Mouse (Mus musculus) limb, embryonic 12.5 days (tissue): ENCODE data around the gene Taf1d. TPM values are rescaled to one million over a fixed set of nuclear protein-coding genes. Genes with fewer than 3 reads are reported as not detected.
A peak's percentile ranks its signal among the peaks of the same experiment; 100 is the strongest.

Experiments used
- ATAC-seq: fragments of 200-750 bp; cut with Nextera tagmentation; 2 replicates; pipeline ENCODE4 v1.8.0; 2017; ENCODE audit warnings: low read depth, moderate TSS enrichment; ENCODE audit not compliant: insufficient number of reproducible peaks, insufficient read depth, low FRiP score, low TSS enrichment
- H3K27ac ChIP-seq: fragments of 300-500 bp; sonication (generic); 2 replicates; pipeline ENCODE4 v1.5.1; 2016; ENCODE audit warnings: mild to moderate bottlenecking, moderate library complexity
- H3K27me3 ChIP-seq: fragments of 300-500 bp; sonication (generic); 2 replicates; pipeline ENCODE4 v1.6.1; 2016; ENCODE audit warnings: mild to moderate bottlenecking, moderate library complexity
- H3K36me3 ChIP-seq: fragments of 300-500 bp; sonication (generic); 2 replicates; pipeline ENCODE4 v1.6.1; 2016; ENCODE audit warnings: mild to moderate bottlenecking, moderate library complexity
- H3K4me1 ChIP-seq: fragments of 300-500 bp; sonication (generic); replicated peaks from 2 replicates; pipeline ENCODE4 v1.6.1; 2016
- H3K4me2 ChIP-seq: fragments of 300-500 bp; sonication (generic); 2 replicates; pipeline ENCODE4 v1.6.1; 2016; ENCODE audit warnings: mild to moderate bottlenecking, moderate library complexity
- H3K4me3 ChIP-seq: fragments of 300-500 bp; sonication (generic); replicated peaks from 2 replicates; pipeline ENCODE4 v1.5.1; 2016; ENCODE audit warnings: mild to moderate bottlenecking
- H3K9ac ChIP-seq: fragments of 300-500 bp; sonication (generic); replicated peaks from 2 replicates; pipeline ENCODE4 v1.6.1; 2016; ENCODE audit warnings: mild to moderate bottlenecking, moderate library complexity
- H3K9me3 ChIP-seq: fragments of 300-500 bp; sonication (generic); 2 replicates; pipeline ENCODE4 v1.6.1; 2016; ENCODE audit warnings: mild to moderate bottlenecking, moderate library complexity
- WGBS: fragments of 180-500 bp; shearing (Covaris S2); methylation state at CpG from one replicate; pipeline ENCODE4 v1.1.7; 2016; 5-methylcytosine and 5-hydroxymethylcytosine counted together
- microRNA-seq: library from miRNA; unstranded; fragments of <30 nt; microRNA quantifications from one replicate; pipeline ENCODE4, GENCODE M21; 2017
- polyA plus RNA-seq: library from polyadenylated mRNA; unstranded; fragments of >200 nt; fragmentation: Nextera tagmentation; extraction: Ambion mirVana; gene quantifications from 2 replicates; pipeline ENCODE4 v1.2.1, GENCODE M21; 2016

Gene Taf1d
- polyA plus RNA-seq, 1 experiment from 2014 or later: 85.4 TPM

DNA sequence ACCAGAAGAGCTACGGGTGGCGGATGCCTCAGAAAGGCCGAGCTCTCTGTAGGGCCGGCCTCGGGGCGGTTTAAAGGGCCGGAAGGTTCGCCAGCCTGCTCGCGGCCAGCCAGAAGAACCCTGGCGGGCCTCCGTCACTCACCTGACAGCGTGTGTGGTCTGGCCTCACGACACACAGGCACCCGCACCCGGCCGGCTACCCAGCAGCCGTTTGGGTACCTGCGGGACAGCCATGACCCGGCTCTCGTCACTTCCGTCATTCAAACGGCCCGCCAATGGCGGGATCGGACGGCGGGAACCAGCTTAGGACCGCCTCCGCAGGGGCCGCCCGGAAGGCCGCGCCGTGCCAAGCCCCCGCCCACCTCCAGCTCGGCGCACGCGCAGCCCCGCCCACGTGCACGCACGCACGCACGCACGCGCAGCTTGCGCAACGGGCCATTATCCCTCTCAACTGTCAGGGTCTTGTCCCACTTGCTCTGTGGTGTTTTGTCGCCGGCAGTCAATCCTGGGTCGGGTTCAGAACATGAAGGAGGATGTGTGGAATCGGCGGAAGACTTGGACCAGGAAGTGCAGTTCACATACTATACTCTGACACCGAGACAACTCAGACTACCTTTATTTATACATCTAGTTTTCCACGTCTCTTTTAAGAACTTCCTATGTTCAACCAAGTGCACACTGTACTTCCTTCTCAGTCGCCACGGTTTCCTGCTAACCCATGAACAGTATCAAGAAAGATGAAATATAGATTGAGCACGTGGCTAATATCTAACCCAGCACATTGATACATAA lies 51.7 kb downstream of the Taf1d start, which contains the start of gene Cep295:
TSS of gene Cep295 (minus strand) at position 305 of the 792 bp plus-strand sequence.
- Histone ChIP-seq H3K4me3 (peak within 1 kb of the TSS; percentile 77), H3K9me3 (no peaks in the 10 kb centered on the region), H3K27me3 (0 out of 2 replicates have a peak, but pooled peaks cover 4% of the 10 kb centered on the region), H3K27ac (peak within 1 kb of the TSS; percentile 81), H3K9ac (peak within 1 kb of the TSS; percentile 77), H3K4me2 (peak within 1 kb of the TSS; percentile 76), H3K4me1 (peaks cover 6% of the 10 kb centered on the region), H3K36me3 (peaks cover 7% of the 10 kb centered on the region; the same call in 1 of the 2 replicates)
- whole genome bisulfite sequencing: 3% methylated on average over 60 of the region's 60 CpGs
- ATAC-seq: peak; percentile 99

DNA sequence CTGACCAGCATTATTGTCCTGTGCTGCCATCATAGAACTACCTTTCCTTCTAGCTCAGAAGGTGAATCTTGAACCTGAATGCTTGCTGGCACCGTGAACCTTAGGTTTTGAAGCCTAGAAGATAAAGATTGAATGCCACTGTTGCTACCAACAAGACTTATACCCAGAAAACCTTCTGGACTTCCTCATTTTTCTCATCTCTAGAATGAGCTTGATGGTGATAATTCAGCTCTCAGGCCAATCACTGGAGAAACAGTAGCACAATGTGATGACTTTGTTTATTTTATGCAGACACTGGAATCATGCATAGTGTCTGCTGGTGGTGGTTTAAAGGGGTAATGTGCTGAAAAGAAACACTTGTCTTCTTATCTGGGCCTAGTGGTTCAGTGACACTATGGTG lies 58.8 kb downstream of the Taf1d start:
- H3K27ac ChIP-seq: no peak overlapping the region
- no peak overlapping the region for H3K9ac ChIP-seq
- H3K9me3 ChIP-seq: no peaks in the 10 kb centered on the region
- H3K4me1 ChIP-seq: no peaks in the 10 kb centered on the region
- H3K36me3 ChIP-seq: no peaks in the 10 kb centered on the region
- no peak for ATAC-seq
- 81% methylated on average over 1 of the region's 1 CpGs for WGBS
- no peak overlapping the region for H3K4me3 ChIP-seq
- H3K4me2 ChIP-seq: no peak overlapping the region
- no peaks in the 10 kb centered on the region for H3K27me3 ChIP-seq

DNA sequence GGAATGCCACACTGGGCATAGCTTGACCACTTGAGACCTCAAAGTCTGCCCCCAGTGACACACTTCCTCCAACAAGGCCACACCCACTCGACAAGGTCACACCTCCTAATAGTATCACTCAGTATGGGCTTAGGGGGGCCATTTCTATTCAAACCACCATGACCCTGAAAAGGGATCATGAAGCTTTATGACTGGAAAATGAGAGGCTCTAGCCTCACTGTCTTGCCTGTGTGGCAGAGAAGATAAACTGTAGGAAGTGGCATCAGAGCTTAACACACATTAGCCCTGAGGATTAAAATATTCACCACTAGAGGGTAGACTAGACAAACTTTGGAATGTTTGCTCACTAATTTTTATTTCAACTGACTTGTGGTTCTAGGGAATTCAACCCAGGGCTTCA lies 59.8 kb downstream of the Taf1d start:
- H3K9ac ChIP-seq: no peak overlapping the region
- no peaks in the 10 kb centered on the region for H3K4me1 ChIP-seq
- H3K4me3 ChIP-seq: no peak overlapping the region
- no peak overlapping the region for H3K4me2 ChIP-seq
- no peak overlapping the region for H3K27ac ChIP-seq
- 0 out of 2 replicates have a peak, but pooled peaks have one; percentile 15 for ATAC-seq
- WGBS: 92% methylated on average over 1 of the region's 1 CpGs
- no peaks in the 10 kb centered on the region for H3K36me3 ChIP-seq
- H3K27me3 ChIP-seq: no peaks in the 10 kb centered on the region
- H3K9me3 ChIP-seq: no peaks in the 10 kb centered on the region

DNA sequence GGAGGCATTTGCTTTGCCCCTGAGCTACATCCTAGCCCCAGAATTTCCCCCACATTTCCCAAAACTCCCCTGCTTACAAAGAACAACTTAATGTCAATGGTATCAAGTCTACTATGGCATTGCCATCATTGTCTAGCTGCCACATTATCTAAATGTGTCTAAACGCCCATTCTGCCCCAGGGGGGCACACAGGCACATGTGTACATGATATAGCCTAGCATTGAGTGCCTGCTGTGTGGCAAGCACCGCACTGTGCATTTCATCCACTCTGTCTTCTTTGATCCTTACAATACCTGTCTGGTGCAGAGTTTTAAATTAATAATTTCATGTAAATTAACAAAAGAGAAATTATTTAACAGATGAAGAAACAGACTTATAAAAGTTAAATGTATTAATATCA lies 60.2 kb downstream of the Taf1d start:
- no peak overlapping the region for H3K9ac ChIP-seq
- H3K4me2 ChIP-seq: no peak overlapping the region
- WGBS: 69% methylated on average over 2 of the region's 2 CpGs
- H3K9me3 ChIP-seq: no peaks in the 10 kb centered on the region
- H3K4me1 ChIP-seq: no peaks in the 10 kb centered on the region
- H3K36me3 ChIP-seq: no peaks in the 10 kb centered on the region
- no peak overlapping the region for H3K4me3 ChIP-seq
- ATAC-seq: no peak
- no peaks in the 10 kb centered on the region for H3K27me3 ChIP-seq
- H3K27ac ChIP-seq: no peak overlapping the region

Small RNA genes lying within 50 kb of the gene (microRNA-seq; reads per million reads assigned to microRNA genes)
- gene Gm49349 (not detected), gene mmu-mir-7650 (not detected)

Other genes with a start within 250 kb of the Taf1d start
- gene Hephl1, start 194.1 kb upstream of the Taf1d start, polyA plus RNA-seq: not detected in 2 replicates
- 2.4 and 2.6 TPM in 2 replicates for gene Vstm5, start 67.2 kb upstream of the Taf1d start, polyA plus RNA-seq
- 41.0 and 46.0 TPM in 2 replicates for gene Med17, start 26.3 kb upstream of the Taf1d start, polyA plus RNA-seq
- 8.4 and 10.3 TPM in 2 replicates for gene 4931406C07Rik, start 234 bp downstream of the Taf1d start, polyA plus RNA-seq
- gene Cep295, start 51.6 kb downstream of the Taf1d start, polyA plus RNA-seq: 22.4 and 25.3 TPM in 2 replicates
- gene Smco4, start 187.2 kb downstream of the Taf1d start, polyA plus RNA-seq: 2.0 and 3.1 TPM in 2 replicates